Mouse (Mus musculus) liver, embryonic 14.5 days (tissue): ENCODE measurements at regions not wholly inside any gene's neighbourhood (a gene's known extent, or its start where the extent isn't known, plus 50 kb on each side); places are given as distances from the start of the nearest gene placed in this dataset.

Experiments
- ATAC-seq: fragments of 200-750 bp; cut with Nextera tagmentation; 2 replicates; pipeline ENCODE4 v1.8.0; 2017; ENCODE audit warnings: moderate number of reproducible peaks, mild to moderate bottlenecking, moderate library complexity; ENCODE audit not compliant: insufficient read depth
- DNase-seq, 3 experiments: peaks; one replicate each; pipeline ENCODE4 v3.0.0-alpha.2; 2012 to 2013; ENCODE audit warnings: low read depth in 3 of 3, low spot score in 3 of 3
- H3K27ac ChIP-seq: fragments of 300-500 bp; sonication (generic); 2 replicates; pipeline ENCODE4 v1.5.1; 2014; ENCODE audit warnings: moderate library complexity, mild to moderate bottlenecking, control low read depth, inconsistent platforms
- H3K27me3 ChIP-seq: fragments of 300-500 bp; sonication (generic); 2 replicates; pipeline ENCODE4 v1.6.1; 2014; ENCODE audit warnings: mild to moderate bottlenecking, low read length, moderate library complexity; ENCODE audit not compliant: control insufficient read depth, insufficient read depth
- H3K36me3 ChIP-seq: fragments of 300-500 bp; sonication (generic); replicated peaks from 2 replicates; pipeline ENCODE4 v1.6.1; 2014; ENCODE audit warnings: low read depth; ENCODE audit not compliant: control insufficient read depth, insufficient read depth
- H3K4me1 ChIP-seq, 2 experiments: fragments of 200-500 bp in 1 of 2; fragments of 300-500 bp in 1 of 2; sonication (generic) in 1 of 2; replicated peaks; 2 replicates each; pipeline ENCODE4 v1.6.1; 2012 to 2014; ENCODE audit warnings: antibody characterized with exemption in 1 of 2, inconsistent platforms in 1 of 2, low read length in 1 of 2; ENCODE audit not compliant: control insufficient read depth in 2 of 2, insufficient read depth in 2 of 2
- H3K4me2 ChIP-seq: fragments of 300-500 bp; sonication (generic); 2 replicates; pipeline ENCODE4 v1.6.1; 2014; ENCODE audit warnings: low read depth, mild to moderate bottlenecking, control low read depth, moderate library complexity
- H3K4me3 ChIP-seq, 2 experiments: fragments of 200-500 bp in 1 of 2; fragments of 300-500 bp in 1 of 2; sonication (generic) in 1 of 2; 2 replicates each; pipeline ENCODE4 v1.5.1; 2012 to 2014; ENCODE audit warnings: low read depth in 2 of 2, low read length in 2 of 2, mild to moderate bottlenecking in 2 of 2, control low read depth in 1 of 2, inconsistent platforms in 1 of 2, moderate library complexity in 1 of 2; ENCODE audit not compliant: insufficient read depth in 1 of 2
- H3K9ac ChIP-seq: fragments of 300-500 bp; sonication (generic); replicated peaks from 2 replicates; pipeline ENCODE4 v1.6.1; 2014; ENCODE audit warnings: mild to moderate bottlenecking, control low read depth, moderate library complexity
- H3K9me3 ChIP-seq: fragments of 300-500 bp; sonication (generic); 2 replicates; pipeline ENCODE4 v1.6.1; 2016; ENCODE audit warnings: low read length, mixed read lengths; ENCODE audit not compliant: control insufficient read depth
- CTCF ChIP-seq: IDR thresholded peaks from 2 replicates; pipeline ENCODE4 v1.5.1; 2016; ENCODE audit warnings: antibody characterized with exemption, low read depth, control low read depth
- EP300 ChIP-seq: IDR thresholded peaks from 2 replicates; pipeline ENCODE4 v1.6.1; 2016; ENCODE audit warnings: antibody characterized with exemption, low read depth
- WGBS: fragments of 180-500 bp; shearing (Covaris S2); extraction: QIAGEN DNeasy Blood & Tissue Kit; methylation state at CpG from one replicate; pipeline ENCODE4 v1.1.7; 2014; ENCODE audit not compliant: insufficient replicate concordance; 5-methylcytosine and 5-hydroxymethylcytosine counted together

- H3K4me3 ChIP-seq = no peak overlapping the region
- 72% methylated on average over 12 of the region's 12 CpGs for WGBS
- H3K9ac ChIP-seq = no peak overlapping the region
- no peaks in the 10 kb centered on the region for H3K27me3 ChIP-seq
- no peak for TF ChIP-seq EP300
- no peak for TF ChIP-seq CTCF
- H3K27ac ChIP-seq = no peak overlapping the region
- DNase-seq (no peak), ATAC-seq (no peak)
- H3K36me3 ChIP-seq = no peaks in the 10 kb centered on the region
- H3K4me1 ChIP-seq = no peaks in the 10 kb centered on the region
- no peaks in the 10 kb centered on the region for H3K9me3 ChIP-seq
- H3K4me2 ChIP-seq = no peak overlapping the region
Observed at GRCm38 (mm10) chr11:114499665-114500064, 168.7 kb upstream of the Rpl38 start.

GRCm38 (mm10) chr11:114495520-114495921 lies 172.8 kb upstream of the Rpl38 start:
- no peak for TF ChIP-seq EP300
- no peak for TF ChIP-seq CTCF
- DNase-seq (no peak), ATAC-seq (no peak)
- no peak overlapping the region for H3K4me2 ChIP-seq
- no peaks in the 10 kb centered on the region; the same call in 1 of the 2 replicates for H3K27me3 ChIP-seq
- H3K4me1 ChIP-seq = no peaks in the 10 kb centered on the region
- WGBS = 52% methylated on average over 5 of the region's 5 CpGs
- no peaks in the 10 kb centered on the region for H3K9me3 ChIP-seq
- no peaks in the 10 kb centered on the region for H3K36me3 ChIP-seq
- no peak overlapping the region for H3K9ac ChIP-seq
- H3K27ac ChIP-seq = no peak overlapping the region
- no peak overlapping the region for H3K4me3 ChIP-seq

- Histone ChIP-seq H3K9me3 (no peaks in the 10 kb centered on the region), H3K27me3 (no peaks in the 10 kb centered on the region), H3K9ac (no peak overlapping the region), H3K4me2 (no peak overlapping the region), H3K36me3 (no peaks in the 10 kb centered on the region), H3K4me3 (no peak overlapping the region), H3K4me1 (peaks cover 4 to 6% of the 10 kb centered on the region in 2 experiments; a peak in 3 of 4 replicates), H3K27ac (no peak overlapping the region)
- no peak for ATAC-seq
- DNase-seq = no peak
- no peak for TF ChIP-seq CTCF
- 23% methylated on average over 8 of the region's 8 CpGs for WGBS
Observed at GRCm38 (mm10) chr11:114486455-114486854, 181.9 kb upstream of the Rpl38 start.

- 17% methylated on average over 15 of the region's 15 CpGs for WGBS
- Histone ChIP-seq H3K4me2 (peak overlapping the region; percentile 33), H3K27me3 (no peaks in the 10 kb centered on the region), H3K9me3 (no peaks in the 10 kb centered on the region), H3K36me3 (no peaks in the 10 kb centered on the region), H3K4me1 (peaks cover 4 to 6% of the 10 kb centered on the region in 2 experiments; a peak in 3 of 4 replicates), H3K4me3 (no peak overlapping the region), H3K27ac (no peak overlapping the region), H3K9ac (no peak overlapping the region)
- no peak for TF ChIP-seq EP300
- no peak for TF ChIP-seq CTCF
- ATAC-seq = peak; percentile 62
- peak in 2 of 3 experiments; percentile 22 to 35 for DNase-seq
Observed at GRCm38 (mm10) chr11:114485429-114485828, 182.9 kb upstream of the Rpl38 start.

GRCm38 (mm10) chr11:114484668-114484953 lies 183.7 kb upstream of the Rpl38 start:
- no peak for DNase-seq
- TF ChIP-seq EP300 (no peak), CTCF (no peak)
- ATAC-seq = no peak
- no peaks in the 10 kb centered on the region for H3K9me3 ChIP-seq
- H3K4me3 ChIP-seq = no peak overlapping the region
- H3K4me2 ChIP-seq = no peak overlapping the region
- H3K27me3 ChIP-seq = no peaks in the 10 kb centered on the region
- H3K4me1 ChIP-seq = peaks cover 4 to 6% of the 10 kb centered on the region in 2 experiments; a peak in 3 of 4 replicates
- H3K9ac ChIP-seq = no peak overlapping the region
- 68% methylated on average over 4 of the region's 4 CpGs for WGBS
- H3K36me3 ChIP-seq = no peaks in the 10 kb centered on the region
- H3K27ac ChIP-seq = no peak overlapping the region
